Mouse (Mus musculus) olfactory bulb, adult 2 months (tissue): ENCODE measurements around the gene Wdr20.

Experiments used
- CTCF ChIP-seq: fragments of 200-500 bp; IDR thresholded peaks from 2 replicates; pipeline ENCODE4 v1.5.1; 2012; ENCODE audit warnings: low read depth, mild to moderate bottlenecking, low read length, moderate library complexity; ENCODE audit not compliant: insufficient read depth
- POLR2A ChIP-seq: fragments of 200-500 bp; IDR thresholded peaks from 2 replicates; pipeline ENCODE4 v1.6.1; 2012; ENCODE audit warnings: mild to moderate bottlenecking, low read depth, low read length, moderate library complexity; ENCODE audit not compliant: insufficient read depth

- no peak for TF ChIP-seq CTCF
- TF ChIP-seq POLR2A: no peak
Measured at GRCm38 (mm10) chr12:110845131-110845880, 107.6 kb downstream of the Wdr20 start.
